Mouse (Mus musculus): ENCODE data around the gene Lsamp. TPM values are rescaled to one million over a fixed set of nuclear protein-coding genes. Genes with fewer than 3 reads are reported as not detected.

Gene Lsamp
- total and polyA plus RNA-seq, 2 experiments from 2014 or later: 0.61 to 0.95 TPM

- Histone ChIP-seq H3K36me3 (replicated peaks; ENCODE audit: control insufficient read depth, insufficient read depth, low read length) (no peaks in the 10 kb centered on the region), H3K9me3 (replicated peaks; ENCODE audit: control insufficient read depth, low read length) (no peaks in the 10 kb centered on the region), H3K27ac (ENCODE audit: low read depth) (no peak overlapping the region), H3K4me2 (ENCODE audit: low read depth, low read length) (no peak overlapping the region), H3K4me3 (ENCODE audit: low read depth, low read length) (no peak overlapping the region), H3K27me3 (ENCODE audit: control insufficient read depth, insufficient read depth, low read length) (no peaks in the 10 kb centered on the region), H3K9ac (replicated peaks; ENCODE audit: low read depth, low read length) (no peak overlapping the region), H3K4me1 (ENCODE audit: control insufficient read depth, insufficient read depth) (no peaks in the 10 kb centered on the region)
- ATAC-seq (ENCODE audit: insufficient read depth, low read depth) (no peak), DNase-seq (ENCODE audit: low spot score) (no peak)
- 63% methylated on average over 6 of the region's 6 CpGs for WGBS
- no peak for TF ChIP-seq CTCF (IDR thresholded peaks at IDR 0.05; ENCODE audit: low read depth)
These were observed 1862.7 kb downstream of the Lsamp start for GRCm38 (mm10) chr16:41846903-41847302.

DNA sequence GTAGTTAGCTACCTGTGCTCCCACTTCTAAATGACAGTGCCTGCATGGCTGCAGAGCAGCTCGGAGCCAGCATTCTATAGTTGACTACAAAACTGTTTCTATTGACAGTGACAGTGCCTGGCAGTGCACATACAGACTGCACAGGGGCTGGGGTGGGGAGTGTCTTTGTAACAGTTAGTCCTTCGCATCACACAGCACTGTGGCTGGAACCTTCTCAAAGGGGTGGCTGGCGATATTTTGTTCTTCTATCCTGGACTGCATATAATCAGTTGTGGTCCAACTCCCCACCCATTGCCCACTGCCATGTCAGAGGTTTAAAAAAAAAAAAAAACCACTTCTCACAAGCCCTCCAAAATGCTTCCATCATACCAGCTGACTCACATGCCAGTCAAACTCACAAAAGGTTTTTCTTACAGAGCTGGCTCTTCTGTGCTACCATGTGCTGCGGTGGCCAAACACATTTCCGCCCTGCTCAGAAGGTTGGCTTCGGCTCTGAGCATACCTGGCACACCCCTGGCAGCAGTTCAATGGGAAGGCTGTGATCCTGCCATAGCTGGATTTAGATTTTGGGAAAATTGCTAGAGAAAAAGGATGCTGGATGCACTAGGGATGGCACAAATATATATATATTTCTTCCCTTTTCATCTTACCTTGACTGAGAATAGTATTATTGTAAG is 1887.9 kb downstream of the Lsamp start:
- ATAC-seq (ENCODE audit: insufficient read depth, low read depth) (no peak), DNase-seq (ENCODE audit: low spot score) (no peak)
- H3K36me3 ChIP-seq (replicated peaks; ENCODE audit: control insufficient read depth, insufficient read depth, low read length): no peaks in the 10 kb centered on the region
- no peak for TF ChIP-seq CTCF (IDR thresholded peaks at IDR 0.05; ENCODE audit: low read depth)
- no peak for TF ChIP-seq EP300 (IDR thresholded peaks at IDR 0.05; ENCODE audit: low read depth)
- H3K4me2 ChIP-seq (ENCODE audit: low read depth, low read length): no peak overlapping the region
- H3K27me3 ChIP-seq (ENCODE audit: control insufficient read depth, insufficient read depth, low read length): no peaks in the 10 kb centered on the region
- no peaks in the 10 kb centered on the region for H3K4me1 ChIP-seq (ENCODE audit: control insufficient read depth, insufficient read depth)
- no peak overlapping the region for H3K4me3 ChIP-seq (ENCODE audit: low read depth, low read length)
- WGBS: 80% methylated on average over 6 of the region's 6 CpGs
- no peak overlapping the region for H3K9ac ChIP-seq (replicated peaks; ENCODE audit: low read depth, low read length)
- no peak overlapping the region for H3K27ac ChIP-seq (ENCODE audit: low read depth)
- no peaks in the 10 kb centered on the region for H3K9me3 ChIP-seq (replicated peaks; ENCODE audit: control insufficient read depth, low read length)

- TF ChIP-seq CTCF (IDR thresholded peaks at IDR 0.05; ENCODE audit: low read depth) (no peak), EP300 (IDR thresholded peaks at IDR 0.05; ENCODE audit: low read depth) (no peak)
- WGBS: 89% methylated on average over 16 of the region's 16 CpGs
These were observed 1904.5 kb downstream of the Lsamp start for GRCm38 (mm10) chr16:41888546-41889165.

GRCm38 (mm10) chr16:41900783-41901182 is 1916.6 kb downstream of the Lsamp start:
- Histone ChIP-seq H3K4me2 (ENCODE audit: low read depth, low read length) (no peak overlapping the region), H3K36me3 (replicated peaks; ENCODE audit: control insufficient read depth, insufficient read depth, low read length) (no peaks in the 10 kb centered on the region), H3K27me3 (ENCODE audit: control insufficient read depth, insufficient read depth, low read length) (no peaks in the 10 kb centered on the region), H3K4me1 (ENCODE audit: control insufficient read depth, insufficient read depth) (no peaks in the 10 kb centered on the region), H3K27ac (ENCODE audit: low read depth) (no peak overlapping the region), H3K9me3 (replicated peaks; ENCODE audit: control insufficient read depth, low read length) (no peaks in the 10 kb centered on the region), H3K9ac (replicated peaks; ENCODE audit: low read depth, low read length) (no peak overlapping the region), H3K4me3 (ENCODE audit: low read depth, low read length) (no peak overlapping the region)
- TF ChIP-seq EP300 (IDR thresholded peaks at IDR 0.05; ENCODE audit: low read depth) (no peak), CTCF (IDR thresholded peaks at IDR 0.05; ENCODE audit: low read depth) (no peak)
- DNase-seq (ENCODE audit: low spot score) (no peak), ATAC-seq (ENCODE audit: insufficient read depth, low read depth) (no peak)
- WGBS: 44% methylated on average over 2 of the region's 2 CpGs

More at GRCm38 (mm10) chr16:41888546-41889165, 1904.5 kb downstream of the Lsamp start:
- Histone ChIP-seq H3K9ac (replicated peaks; ENCODE audit: low read depth, low read length) (no peak overlapping the region), H3K36me3 (replicated peaks; ENCODE audit: control insufficient read depth, insufficient read depth, low read length) (no peaks in the 10 kb centered on the region), H3K27ac (ENCODE audit: low read depth) (no peak overlapping the region), H3K4me3 (ENCODE audit: low read depth, low read length) (no peak overlapping the region), H3K4me1 (ENCODE audit: control insufficient read depth, insufficient read depth) (no peaks in the 10 kb centered on the region), H3K9me3 (replicated peaks; ENCODE audit: control insufficient read depth, low read length) (no peaks in the 10 kb centered on the region), H3K4me2 (ENCODE audit: low read depth, low read length) (no peak overlapping the region), H3K27me3 (ENCODE audit: control insufficient read depth, insufficient read depth, low read length) (no peaks in the 10 kb centered on the region)
- ATAC-seq (ENCODE audit: insufficient read depth, low read depth): no peak
- DNase-seq (ENCODE audit: low spot score): no peak

DNA sequence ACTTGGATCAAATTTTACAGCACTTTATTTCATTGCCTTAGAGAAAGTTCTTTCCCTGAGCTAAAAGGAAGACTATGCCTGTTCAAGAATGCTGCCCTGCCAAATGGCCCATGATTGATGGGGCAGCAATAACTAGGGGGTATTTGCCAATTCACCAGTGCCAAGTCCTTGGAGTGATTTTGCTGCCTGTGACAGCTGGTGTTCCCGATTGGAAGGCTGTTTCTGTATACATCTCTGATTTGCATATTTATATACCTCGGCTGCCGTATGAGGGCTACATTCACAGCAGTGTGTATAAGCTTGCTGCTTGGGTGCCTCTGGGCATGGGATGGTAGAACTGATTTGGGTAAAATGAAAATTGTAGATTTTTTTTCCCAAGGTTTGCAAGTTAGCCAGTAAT is 1919.5 kb downstream of the Lsamp start:
- 64% methylated on average over 3 of the region's 3 CpGs for WGBS
- DNase-seq (ENCODE audit: low spot score): no peak
- no peaks in the 10 kb centered on the region for H3K27me3 ChIP-seq (ENCODE audit: control insufficient read depth, insufficient read depth, low read length)
- no peaks in the 10 kb centered on the region for H3K9me3 ChIP-seq (replicated peaks; ENCODE audit: control insufficient read depth, low read length)
- H3K36me3 ChIP-seq (replicated peaks; ENCODE audit: control insufficient read depth, insufficient read depth, low read length): no peaks in the 10 kb centered on the region
- H3K27ac ChIP-seq (ENCODE audit: low read depth): no peak overlapping the region
- ATAC-seq (ENCODE audit: insufficient read depth, low read depth): no peak
- no peak overlapping the region for H3K9ac ChIP-seq (replicated peaks; ENCODE audit: low read depth, low read length)
- H3K4me2 ChIP-seq (ENCODE audit: low read depth, low read length): no peak overlapping the region
- TF ChIP-seq CTCF (IDR thresholded peaks at IDR 0.05; ENCODE audit: low read depth) (no peak), EP300 (IDR thresholded peaks at IDR 0.05; ENCODE audit: low read depth) (no peak)
- no peak overlapping the region for H3K4me3 ChIP-seq (ENCODE audit: low read depth, low read length)
- H3K4me1 ChIP-seq (ENCODE audit: control insufficient read depth, insufficient read depth): no peaks in the 10 kb centered on the region
